Mouse (Mus musculus) midbrain, postnatal 0 days (tissue): ENCODE results near the gene Zfp771. TPM values are rescaled to one million over a fixed set of nuclear protein-coding genes. Genes with fewer than 3 reads are reported as not detected.

Experiments
- ATAC-seq: fragments of 200-750 bp; cut with Nextera tagmentation; 2 replicates; pipeline ENCODE4 v1.8.0; 2017; ENCODE audit warnings: moderate number of reproducible peaks, mild to moderate bottlenecking, moderate TSS enrichment, moderate library complexity; ENCODE audit not compliant: low FRiP score
- DNase-seq: peaks from one replicate; pipeline ENCODE4 v3.0.0-alpha.2; 2015; ENCODE audit warnings: low spot score
- H3K27ac ChIP-seq: fragments of 300-500 bp; sonication (generic); 2 replicates; pipeline ENCODE4 v1.5.1; 2014; ENCODE audit warnings: low read depth, mild to moderate bottlenecking, low read length, mixed read lengths
- H3K27me3 ChIP-seq: fragments of 300-500 bp; sonication (generic); 2 replicates; pipeline ENCODE4 v1.6.1; 2014; ENCODE audit warnings: low read length, control low read depth, mixed read lengths; ENCODE audit not compliant: insufficient read depth
- H3K36me3 ChIP-seq: fragments of 300-500 bp; sonication (generic); 2 replicates; pipeline ENCODE4 v1.6.1; 2014; ENCODE audit warnings: low read length, control low read depth, mixed read lengths; ENCODE audit not compliant: insufficient read depth
- H3K4me1 ChIP-seq: fragments of 300-500 bp; sonication (generic); 2 replicates; pipeline ENCODE4 v1.6.1; 2014; ENCODE audit warnings: mild to moderate bottlenecking, control low read depth, antibody characterized with exemption, low read length, mixed read lengths; ENCODE audit not compliant: insufficient read depth
- H3K4me2 ChIP-seq: fragments of 300-500 bp; sonication (generic); 2 replicates; pipeline ENCODE4 v1.6.1; 2014; ENCODE audit warnings: low read depth, mild to moderate bottlenecking, low read length, mixed read lengths; ENCODE audit not compliant: poor library complexity, severe bottlenecking
- H3K4me3 ChIP-seq: fragments of 300-500 bp; sonication (generic); 2 replicates; pipeline ENCODE4 v1.5.1; 2014; ENCODE audit warnings: low read depth, mild to moderate bottlenecking, low read length, moderate library complexity
- H3K9ac ChIP-seq: fragments of 300-500 bp; sonication (generic); replicated peaks from 2 replicates; pipeline ENCODE4 v1.6.1; 2014; ENCODE audit warnings: mild to moderate bottlenecking, low read length, moderate library complexity, mixed read lengths; ENCODE audit not compliant: poor library complexity, severe bottlenecking
- H3K9me3 ChIP-seq: fragments of 300-500 bp; sonication (generic); 2 replicates; pipeline ENCODE4 v1.6.1; 2016; ENCODE audit warnings: low read length, control low read depth
- CTCF ChIP-seq: IDR thresholded peaks from 2 replicates; pipeline ENCODE4 v1.5.1; 2016; ENCODE audit warnings: antibody characterized with exemption, mild to moderate bottlenecking
- WGBS: fragments of 180-500 bp; shearing (Covaris S2); extraction: QIAGEN DNeasy Blood & Tissue Kit; methylation state at CpG from one replicate; pipeline ENCODE4 v1.1.7; 2014; 5-methylcytosine and 5-hydroxymethylcytosine counted together
- polyA plus RNA-seq: library from polyadenylated mRNA; unstranded; fragments of >200 nt; fragmentation: Nextera tagmentation; extraction: Ambion mirVana; gene quantifications from 2 replicates; pipeline ENCODE4 v1.2.1, GENCODE M21; 2015
- total RNA-seq: library from RNA; depleted of rRNA; stranded (reverse); fragments of >200 nt; gene quantifications from 2 replicates; pipeline ENCODE4 v1.2.3, GENCODE M21; 2014

Gene Zfp771
- total and polyA plus RNA-seq, 2 experiments from 2014 or later, result 80.2 to 94.5 TPM

GRCm38 (mm10) chr7:127207374-127208294, 36.4 kb upstream of the Zfp771 start:
- peaks cover 12% of the 10 kb centered on the region for H3K36me3 ChIP-seq
- DNase-seq (no peak), ATAC-seq (0 out of 2 replicates have a peak, but pooled peaks have one; percentile 0)
- no peaks in the 10 kb centered on the region for H3K27me3 ChIP-seq
- peak overlapping the region; percentile 99 for H3K4me2 ChIP-seq
- under 1% methylated on average over 53 of the region's 53 CpGs for WGBS
- peak overlapping the region; percentile 56 for H3K4me3 ChIP-seq
- TF ChIP-seq CTCF, result no peak
- H3K4me1 ChIP-seq, result peaks cover 6% of the 10 kb centered on the region
- H3K27ac ChIP-seq, result peak overlapping the region; percentile 62; the same call in 1 of the 2 replicates
- H3K9me3 ChIP-seq, result no peaks in the 10 kb centered on the region
- peak overlapping the region; percentile 63 for H3K9ac ChIP-seq

- ATAC-seq, result peak; percentile 3; the same call in 1 of the 2 replicates
- H3K4me2 ChIP-seq, result peak within 1 kb of the TSS; percentile 99
- H3K9ac ChIP-seq, result peak within 1 kb of the TSS; percentile 63
- H3K9me3 ChIP-seq, result no peaks in the 10 kb centered on the region
- WGBS, result under 1% methylated on average over 26 of the region's 44 CpGs
- H3K27me3 ChIP-seq, result no peaks in the 10 kb centered on the region
- H3K36me3 ChIP-seq, result peaks cover 6% of the 10 kb centered on the region
- H3K27ac ChIP-seq, result peak within 1 kb of the TSS; percentile 75
- peaks cover 6% of the 10 kb centered on the region for H3K4me1 ChIP-seq
- peak within 1 kb of the TSS; percentile 56 for H3K4me3 ChIP-seq
- no peak for TF ChIP-seq CTCF
- no peak for DNase-seq
Observed at GRCm38 (mm10) chr7:127208295-127208552, 35.9 kb upstream of the Zfp771 start, which contains the start of gene Tbc1d10b. Tbc1d10b (minus strand) TSS chr7:127208468.

- H3K36me3 ChIP-seq, result no peaks in the 10 kb centered on the region
- H3K4me1 ChIP-seq, result peaks cover 6% of the 10 kb centered on the region
- DNase-seq (peak; percentile 99), ATAC-seq (peak; percentile 95)
- H3K9me3 ChIP-seq, result no peaks in the 10 kb centered on the region
- peak within 1 kb of the TSS; percentile 99 for H3K4me2 ChIP-seq
- peak; percentile 89 for TF ChIP-seq CTCF
- peak within 1 kb of the TSS; percentile 63 for H3K9ac ChIP-seq
- WGBS, result under 1% methylated on average over 35 of the region's 44 CpGs
- no peaks in the 10 kb centered on the region for H3K27me3 ChIP-seq
- H3K27ac ChIP-seq, result peak within 1 kb of the TSS; percentile 75
- peak within 1 kb of the TSS; percentile 56 for H3K4me3 ChIP-seq
Observed at GRCm38 (mm10) chr7:127208553-127209438, 35.3 kb upstream of the Zfp771 start, which contains the start of gene Mylpf. Mylpf (plus strand) TSS chr7:127208890.

- no peaks in the 10 kb centered on the region for H3K27me3 ChIP-seq
- peak overlapping the region; percentile 61 for H3K4me2 ChIP-seq
- no peak overlapping the region for H3K4me3 ChIP-seq
- DNase-seq (no peak), ATAC-seq (no peak)
- H3K9ac ChIP-seq, result no peak overlapping the region
- no peak overlapping the region for H3K27ac ChIP-seq
- no peaks in the 10 kb centered on the region for H3K36me3 ChIP-seq
- no peak for TF ChIP-seq CTCF
- peaks cover 6% of the 10 kb centered on the region for H3K4me1 ChIP-seq
- H3K9me3 ChIP-seq, result no peaks in the 10 kb centered on the region
- WGBS, result 84% methylated on average over 5 of the region's 5 CpGs
Observed at GRCm38 (mm10) chr7:127209851-127210250, 34.2 kb upstream of the Zfp771 start.

- Histone ChIP-seq H3K4me1 (peaks cover 6% of the 10 kb centered on the region), H3K9ac (no peak overlapping the region), H3K4me3 (no peak overlapping the region), H3K27me3 (no peaks in the 10 kb centered on the region), H3K9me3 (no peaks in the 10 kb centered on the region), H3K36me3 (no peaks in the 10 kb centered on the region), H3K4me2 (no peak overlapping the region), H3K27ac (no peak overlapping the region)
- 94% methylated on average over 4 of the region's 4 CpGs for WGBS
- ATAC-seq (no peak), DNase-seq (no peak)
- TF ChIP-seq CTCF, result no peak
Observed at GRCm38 (mm10) chr7:127210266-127210665, 33.8 kb upstream of the Zfp771 start.
